Mouse (Mus musculus) G1E-ER4 (cell line): Measurements from ENCODE around the gene Pigh. TPM values are rescaled to one million over a fixed set of nuclear protein-coding genes. Genes with fewer than 3 reads are reported as not detected.

Experiments used
- GATA1 ChIP-seq: IDR thresholded peaks from one replicate; pipeline ENCODE4 v1.8.0; 2012; ENCODE audit warnings: low read length, inconsistent platforms
- polyA plus RNA-seq: library from polyadenylated mRNA; stranded (reverse); fragments of >175 nt; gene quantifications from 2 replicates; pipeline ENCODE4 v1.2.3, GENCODE M21; 2012

Pigh gene
- polyA plus RNA-seq, 1 experiment, result 14.1 TPM

DNA sequence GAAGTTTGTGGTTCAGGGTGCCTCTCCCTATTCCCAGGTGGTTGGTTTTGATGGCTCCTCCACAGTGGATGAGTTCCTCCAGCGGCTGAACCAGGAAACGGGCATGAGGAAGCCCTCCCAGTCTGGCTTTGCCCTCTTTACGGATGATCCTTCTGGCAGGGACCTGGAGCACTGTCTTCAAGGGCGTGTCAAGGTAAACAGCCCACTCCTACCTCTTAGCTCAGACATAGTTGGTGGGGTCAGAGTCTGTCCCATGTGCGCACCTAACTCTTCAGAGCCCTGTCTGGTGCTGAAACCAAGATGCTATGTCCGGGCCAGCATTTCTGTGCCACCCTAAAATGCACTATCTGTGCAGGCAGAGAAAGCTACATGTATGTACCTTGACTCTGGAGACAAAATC, 16.1 kb downstream of the Pigh start:
- no peak for TF ChIP-seq GATA1

DNA sequence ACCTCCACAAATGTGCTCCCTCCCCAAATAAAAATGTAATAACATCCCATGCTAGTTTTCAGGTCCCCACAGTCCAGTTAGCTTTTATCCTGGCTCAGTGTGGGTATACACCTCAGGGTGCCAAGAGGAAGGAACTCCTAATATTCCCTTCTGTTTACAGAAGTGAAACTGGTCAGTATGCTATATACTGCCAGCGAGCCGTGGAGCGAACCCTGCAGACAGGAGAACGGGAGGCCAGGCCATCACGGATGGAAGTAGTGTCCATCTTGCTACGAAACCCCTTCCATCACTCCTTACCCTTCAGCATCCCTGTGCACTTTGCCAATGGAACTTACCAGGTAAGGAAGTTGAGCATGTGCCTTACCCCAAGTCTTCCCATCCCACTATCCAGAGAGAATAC, 16.9 kb downstream of the Pigh start:
- no peak for TF ChIP-seq GATA1

DNA sequence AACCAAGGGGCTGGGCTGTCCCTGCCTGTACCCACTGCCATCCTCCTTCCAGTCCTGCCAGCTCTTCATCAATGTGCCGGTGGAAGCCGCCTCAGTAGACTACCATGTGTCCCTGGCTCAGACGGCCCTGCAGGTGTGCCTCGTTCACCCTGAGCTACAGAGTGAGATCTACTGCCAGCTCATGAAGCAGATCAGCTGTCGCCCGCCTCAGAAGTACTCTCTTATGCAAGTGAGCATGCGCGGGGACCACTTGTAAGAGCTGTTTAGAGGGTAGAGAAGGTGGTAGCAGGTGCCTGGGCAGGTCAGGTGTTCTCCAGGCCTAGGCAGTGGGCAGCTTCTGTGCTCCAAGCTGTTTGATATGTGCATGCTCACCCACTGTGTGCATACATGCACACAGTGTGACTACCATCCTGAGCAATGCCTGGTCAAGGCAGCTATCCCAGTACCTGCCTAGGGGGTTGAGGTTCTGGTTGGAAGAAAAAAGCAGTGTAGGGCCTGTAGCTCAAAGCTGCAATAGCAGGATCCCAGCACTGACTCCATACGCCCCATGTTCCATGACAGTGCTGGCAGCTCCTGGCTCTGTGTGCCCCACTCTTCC, 18.6 kb downstream of the Pigh start:
- TF ChIP-seq GATA1, result no peak

DNA sequence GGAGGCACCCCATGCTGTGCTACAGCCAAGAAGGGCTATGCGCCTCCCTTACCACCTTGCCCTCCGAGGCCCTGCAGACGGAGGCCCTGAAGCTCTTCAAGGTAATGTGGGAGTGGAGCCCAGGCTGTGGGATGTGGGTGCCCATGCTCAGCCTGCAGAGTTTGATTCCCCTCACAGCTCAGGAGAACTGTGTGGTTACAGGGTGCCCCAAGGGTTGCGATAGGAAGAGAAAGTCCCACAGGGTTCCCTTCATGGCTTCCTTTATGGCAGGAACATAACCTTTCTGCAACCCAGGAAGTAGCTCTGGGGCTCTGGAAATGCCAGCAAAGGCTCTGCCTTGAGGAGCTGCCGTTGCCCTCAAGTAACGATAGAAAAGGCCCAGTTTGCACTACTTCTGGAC, 19.5 kb downstream of the Pigh start:
- no peak for TF ChIP-seq GATA1

DNA sequence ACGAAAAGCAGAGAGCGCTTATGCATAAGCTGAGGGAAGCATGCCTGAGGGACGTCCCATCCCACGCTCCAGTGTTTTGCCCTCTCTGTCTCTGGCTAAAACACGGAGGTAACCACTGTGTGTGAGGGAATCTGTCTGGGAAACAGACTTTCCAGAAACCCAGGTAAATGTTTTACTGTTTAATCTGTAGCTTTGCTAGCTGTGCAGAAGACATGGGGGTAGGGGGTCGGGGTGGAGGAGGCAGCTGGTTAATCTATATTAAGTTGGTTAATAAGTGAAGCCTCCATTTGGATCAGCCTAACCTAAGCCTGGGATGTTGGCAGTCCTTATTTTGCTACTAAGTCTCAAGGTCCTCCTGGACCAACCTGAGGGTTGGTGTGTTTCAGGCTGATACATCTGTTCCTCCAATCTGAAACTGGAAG, 20.3 kb downstream of the Pigh start:
- TF ChIP-seq GATA1, result no peak

DNA sequence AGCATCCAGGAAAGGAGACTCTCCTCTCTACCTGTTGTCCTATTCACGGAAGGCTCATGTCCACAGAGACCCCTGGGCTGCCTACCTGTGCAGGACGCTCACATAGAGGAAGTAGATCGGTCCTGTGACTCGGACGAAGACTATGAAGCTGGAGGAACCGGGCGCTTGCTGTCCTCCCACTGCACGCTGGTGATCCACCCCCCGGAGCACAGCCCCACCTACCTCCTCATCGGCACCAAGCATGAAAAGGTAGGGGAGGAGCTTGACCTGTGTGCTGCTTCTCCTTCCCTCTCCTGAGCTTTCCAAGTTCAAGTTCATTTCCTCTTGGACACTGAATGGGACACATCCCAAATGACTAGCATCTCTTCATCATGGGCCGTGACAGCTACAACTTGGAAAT, 21.1 kb downstream of the Pigh start:
- TF ChIP-seq GATA1, result no peak

DNA sequence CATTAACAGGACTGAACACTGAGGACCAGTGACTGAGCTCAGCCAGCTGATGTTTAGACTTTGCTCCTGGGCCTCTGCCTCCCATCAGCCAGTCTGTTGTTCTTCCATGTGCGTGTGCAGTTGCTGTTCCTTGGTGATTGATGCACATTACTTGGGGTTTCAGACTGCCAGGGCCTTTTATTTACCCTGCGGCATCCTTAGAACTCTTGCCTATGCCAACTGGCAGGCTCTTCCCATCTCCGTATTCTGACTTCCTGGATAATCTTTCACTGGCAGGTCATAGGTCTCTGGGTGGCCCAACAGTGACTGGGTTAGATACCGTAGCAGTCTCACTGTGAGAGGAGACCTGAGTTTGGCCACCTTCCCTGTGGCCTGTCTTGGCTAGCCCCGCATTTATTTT, 21.9 kb downstream of the Pigh start:
- TF ChIP-seq GATA1, result no peak

DNA sequence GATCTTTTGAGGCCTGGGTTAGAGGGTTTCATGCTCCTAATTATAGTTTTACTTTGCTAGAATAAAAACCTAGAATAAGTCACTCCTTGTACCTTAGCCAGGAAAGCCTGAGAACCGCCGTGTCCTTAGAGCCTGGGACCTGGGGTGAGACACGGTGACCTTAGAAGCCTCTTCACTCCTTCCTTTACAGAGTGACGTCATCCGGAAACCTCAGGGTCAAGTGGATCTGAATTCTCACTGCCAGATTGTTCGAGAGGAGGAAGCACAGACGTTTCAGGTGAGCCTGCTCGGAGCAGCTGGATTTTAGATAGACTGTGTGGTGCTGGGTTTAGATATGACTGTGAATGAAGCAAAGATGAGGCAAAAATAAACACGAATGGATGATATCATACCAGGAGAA, 23.0 kb downstream of the Pigh start:
- no peak for TF ChIP-seq GATA1

DNA sequence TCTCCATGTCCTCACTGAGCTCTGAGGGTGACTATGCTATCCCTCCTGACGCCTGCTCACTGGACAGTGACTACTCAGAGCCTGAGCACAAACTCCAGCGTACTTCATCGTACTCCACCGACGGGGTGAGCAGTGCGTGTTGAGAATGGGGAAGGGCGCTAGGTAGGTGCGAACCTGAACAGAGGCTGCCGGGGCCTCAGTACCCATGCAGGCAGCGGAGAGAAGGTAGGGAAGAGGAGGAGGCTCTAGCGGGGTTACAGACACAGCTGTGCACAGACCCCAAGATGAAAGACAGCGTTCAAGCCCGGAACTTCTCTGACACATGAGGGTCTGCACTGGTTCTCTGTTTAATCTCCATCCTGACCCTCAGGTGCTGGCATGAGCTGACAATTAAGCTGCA, 25.0 kb downstream of the Pigh start:
- no peak for TF ChIP-seq GATA1

DNA sequence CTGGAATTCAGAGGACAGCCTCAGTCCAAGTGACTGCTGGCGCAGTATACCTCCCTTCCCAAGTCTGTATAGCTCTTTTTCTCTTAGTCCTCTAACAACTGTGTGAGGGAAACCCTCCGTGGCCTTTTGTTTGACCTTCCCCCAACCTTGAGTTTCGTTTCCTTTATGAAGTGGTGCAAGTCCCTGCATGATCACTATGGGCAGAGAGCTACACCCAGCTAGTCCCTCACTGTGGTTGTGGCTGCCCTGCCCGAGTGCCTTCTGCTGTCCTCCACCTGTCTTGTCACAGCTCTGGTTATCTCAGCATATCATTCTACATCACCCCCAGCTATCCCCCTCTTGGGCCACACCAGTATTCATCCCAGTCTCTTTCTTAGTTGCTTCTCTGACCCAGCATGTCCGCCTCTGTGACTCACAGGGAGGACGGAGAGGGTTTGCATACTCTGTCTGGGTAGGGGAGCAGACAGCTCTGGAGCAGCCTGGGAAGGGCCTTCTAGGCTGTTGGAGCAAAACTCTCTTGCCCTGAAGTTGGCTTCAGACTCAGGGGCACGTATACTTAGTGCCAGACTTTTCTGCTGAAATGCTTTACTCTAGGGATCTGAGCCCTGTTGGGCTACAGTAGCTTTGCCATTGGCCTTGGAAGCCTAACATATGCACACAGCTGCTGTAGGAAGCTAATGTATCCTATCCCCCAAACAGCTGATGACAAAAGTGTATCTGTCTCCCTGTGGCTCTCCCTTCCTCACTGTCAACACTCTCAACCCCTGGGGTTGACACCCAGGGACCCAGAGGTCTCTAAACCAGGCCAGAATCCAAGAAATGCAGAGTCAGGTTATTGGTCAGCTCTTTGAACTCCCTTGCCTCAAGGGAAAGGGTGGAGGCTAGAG, 28.4 kb downstream of the Pigh start:
- TF ChIP-seq GATA1, result no peak

DNA sequence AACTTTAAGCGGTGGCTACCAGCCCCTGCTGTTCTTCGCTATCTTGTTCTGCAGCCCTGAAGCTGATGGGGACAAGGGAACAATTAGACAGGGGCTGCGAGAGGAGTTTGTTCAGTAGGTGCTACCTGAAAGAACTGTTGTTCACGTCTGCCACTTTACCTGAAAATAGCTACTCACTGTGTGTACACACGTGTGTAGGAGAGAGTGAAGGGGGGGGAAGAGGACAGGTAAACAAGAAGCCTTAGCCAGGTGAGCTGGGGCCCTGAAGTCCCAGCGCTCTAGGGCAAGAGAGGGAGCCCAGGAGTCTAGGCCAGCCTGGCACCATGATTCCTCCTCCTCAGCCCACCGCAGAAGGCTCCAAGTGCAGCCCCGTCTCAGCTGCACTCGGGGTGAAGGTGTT, 29.3 kb downstream of the Pigh start:
- no peak for TF ChIP-seq GATA1

DNA sequence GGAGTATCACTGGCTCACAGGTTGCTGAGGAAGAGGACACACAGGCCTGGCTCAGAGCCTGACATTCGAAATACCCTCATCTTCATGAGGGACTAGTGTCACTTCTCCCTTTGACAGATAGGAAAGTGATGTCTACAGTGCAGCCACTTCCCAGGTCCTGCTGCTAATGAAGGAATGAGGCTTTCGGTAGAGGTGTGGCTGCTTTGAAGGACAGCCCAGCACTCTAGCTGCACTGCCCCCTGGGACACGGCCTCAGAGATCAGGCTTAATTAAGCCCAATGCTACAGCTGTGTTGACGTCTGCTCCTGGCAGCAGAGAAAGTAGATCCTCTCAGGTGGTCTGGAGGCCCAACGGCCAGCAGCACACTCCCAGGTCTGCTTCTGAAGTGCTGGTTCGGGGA, 29.9 kb downstream of the Pigh start:
- TF ChIP-seq GATA1, result no peak

DNA sequence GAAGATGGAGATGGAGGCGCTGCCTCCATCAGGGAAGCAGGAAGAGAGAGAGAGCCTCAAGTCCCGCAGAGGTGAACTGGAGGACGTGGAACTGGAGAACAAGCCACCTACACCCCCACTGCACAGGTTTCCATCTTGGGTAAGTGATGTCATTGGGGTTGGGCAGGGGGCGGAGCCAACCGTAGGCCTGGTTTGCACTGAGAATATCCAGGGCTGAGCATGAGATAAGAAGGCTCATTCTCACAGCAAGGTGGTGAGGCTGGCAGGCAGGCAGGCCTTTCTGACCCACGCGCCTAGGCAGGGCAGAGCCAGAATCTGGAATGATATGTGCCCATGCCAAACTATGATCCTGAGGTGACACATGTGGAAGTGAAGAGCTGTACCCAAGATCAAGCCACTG, 34.2 kb downstream of the Pigh start:
- TF ChIP-seq GATA1, result no peak

DNA sequence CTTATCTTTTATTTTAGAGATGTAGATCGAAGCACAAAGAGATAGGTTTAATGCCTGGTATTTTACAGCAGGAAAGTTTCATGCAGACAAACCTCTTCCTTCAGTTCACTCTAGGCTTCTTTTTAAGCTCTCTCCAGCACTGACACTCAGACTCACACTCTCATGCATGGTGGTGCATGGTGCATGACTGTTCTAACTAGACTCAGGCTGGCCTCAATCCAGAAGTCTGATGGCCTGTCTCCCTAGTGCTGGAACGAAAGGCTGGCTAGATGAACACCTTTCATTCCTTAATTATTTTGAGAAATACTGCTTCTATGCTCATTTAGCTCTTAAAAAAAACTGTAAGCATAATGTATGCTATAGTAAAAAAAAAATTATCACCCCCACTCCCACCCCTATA, 37.4 kb downstream of the Pigh start:
- no peak for TF ChIP-seq GATA1

DNA sequence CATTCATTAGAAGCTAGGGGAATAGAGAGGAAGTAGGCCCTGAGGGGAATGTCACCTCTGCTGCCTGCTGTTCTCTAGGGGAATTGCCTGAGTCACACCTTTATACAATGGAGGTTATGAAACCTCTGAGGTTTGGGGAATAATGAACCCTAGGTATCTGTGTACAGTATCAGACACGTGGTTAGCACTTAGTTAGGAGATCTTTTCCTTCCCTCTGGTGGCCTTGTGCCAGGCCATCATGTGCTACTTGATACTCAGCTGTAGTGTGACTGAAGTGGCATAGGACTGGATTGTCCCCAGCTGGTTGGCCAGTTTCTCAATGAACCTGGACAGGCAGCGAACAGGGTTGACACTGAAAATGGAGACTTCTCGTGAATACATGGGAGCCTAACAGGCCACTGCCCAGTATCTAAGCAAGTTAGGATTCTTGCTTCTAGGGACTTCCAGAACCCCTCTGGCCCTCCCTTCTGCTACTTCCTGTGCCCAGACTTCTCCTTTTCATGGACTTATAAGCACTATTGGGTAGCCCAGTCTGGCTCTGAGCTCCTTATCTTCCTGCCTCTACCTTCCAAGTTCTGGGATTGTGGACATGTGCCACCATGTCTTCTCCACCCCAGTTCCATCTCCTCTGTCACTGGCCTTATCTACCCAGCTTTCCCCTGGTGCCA, 38.8 kb downstream of the Pigh start:
- TF ChIP-seq GATA1, result no peak

DNA sequence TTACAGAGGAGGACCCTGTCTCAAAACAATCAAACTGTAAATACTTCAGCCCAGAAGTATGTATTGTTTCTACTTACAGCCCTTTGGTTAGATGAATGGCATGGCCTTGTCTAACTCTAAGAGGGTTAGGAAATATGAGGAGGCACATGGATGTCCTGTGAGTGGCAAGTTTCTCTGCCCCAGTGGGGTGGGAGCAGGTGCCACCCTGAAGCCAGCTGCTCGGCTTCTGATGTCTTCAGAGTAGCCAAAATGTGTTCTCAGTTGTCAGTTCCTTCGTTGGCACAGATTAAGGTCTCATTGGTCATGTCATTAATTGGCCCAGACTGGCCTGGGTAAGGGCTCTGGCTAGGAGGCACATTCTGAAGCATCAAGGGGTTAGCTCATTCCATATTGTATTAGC, 39.6 kb downstream of the Pigh start:
- no peak for TF ChIP-seq GATA1

DNA sequence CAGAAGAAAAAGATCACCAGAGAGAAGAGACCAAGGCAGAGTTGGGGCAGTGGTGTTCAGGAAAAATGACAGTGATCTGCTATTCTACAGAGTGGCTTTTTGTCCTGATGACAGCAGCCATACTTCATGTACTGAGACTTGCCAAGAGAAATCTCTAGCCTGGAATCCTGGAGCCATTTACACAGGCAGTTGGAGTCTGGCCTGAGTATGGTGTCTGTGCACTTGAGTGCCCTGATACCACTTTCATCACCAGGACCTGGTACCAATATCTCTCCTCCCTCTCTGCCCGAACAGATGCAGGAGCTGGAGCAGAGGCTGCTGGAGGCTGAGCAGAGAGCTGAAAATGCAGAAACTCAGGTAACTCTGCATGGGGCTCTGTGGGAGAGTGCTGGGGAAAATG, 40.6 kb downstream of the Pigh start:
- TF ChIP-seq GATA1, result no peak

DNA sequence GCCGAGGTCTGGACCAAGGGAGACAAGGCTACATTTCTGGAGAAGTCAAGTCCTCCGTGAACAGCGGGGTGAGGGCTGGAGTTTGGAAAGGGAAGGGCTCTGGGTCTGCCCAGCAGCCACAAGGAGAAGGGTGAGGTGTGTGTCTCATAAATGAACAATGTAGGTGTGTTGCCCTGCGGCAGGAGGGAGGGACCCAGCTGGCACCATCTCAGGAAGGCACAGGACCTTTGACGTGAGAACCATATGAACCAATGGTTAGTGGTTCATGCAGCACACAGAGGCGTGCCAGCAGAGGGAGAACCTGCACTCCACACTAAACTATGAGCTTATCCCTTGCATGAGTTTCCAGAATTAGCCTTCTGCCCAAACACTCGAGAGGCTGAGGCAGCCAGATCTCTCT, 42.2 kb downstream of the Pigh start:
- no peak for TF ChIP-seq GATA1
